Mouse (Mus musculus) ovary, postnatal 14 days (tissue): ENCODE data around the gene Dnajc21.

Experiments
- DNase-seq: peaks from one replicate; pipeline ENCODE4 v3.0.0; 2022; ENCODE audit warnings: low spot score

The Dnajc21 gene

GRCm38 (mm10) chr15:10436893-10437292 lies 33.4 kb downstream of the Dnajc21 start:
- DNase-seq = no peak

DNA sequence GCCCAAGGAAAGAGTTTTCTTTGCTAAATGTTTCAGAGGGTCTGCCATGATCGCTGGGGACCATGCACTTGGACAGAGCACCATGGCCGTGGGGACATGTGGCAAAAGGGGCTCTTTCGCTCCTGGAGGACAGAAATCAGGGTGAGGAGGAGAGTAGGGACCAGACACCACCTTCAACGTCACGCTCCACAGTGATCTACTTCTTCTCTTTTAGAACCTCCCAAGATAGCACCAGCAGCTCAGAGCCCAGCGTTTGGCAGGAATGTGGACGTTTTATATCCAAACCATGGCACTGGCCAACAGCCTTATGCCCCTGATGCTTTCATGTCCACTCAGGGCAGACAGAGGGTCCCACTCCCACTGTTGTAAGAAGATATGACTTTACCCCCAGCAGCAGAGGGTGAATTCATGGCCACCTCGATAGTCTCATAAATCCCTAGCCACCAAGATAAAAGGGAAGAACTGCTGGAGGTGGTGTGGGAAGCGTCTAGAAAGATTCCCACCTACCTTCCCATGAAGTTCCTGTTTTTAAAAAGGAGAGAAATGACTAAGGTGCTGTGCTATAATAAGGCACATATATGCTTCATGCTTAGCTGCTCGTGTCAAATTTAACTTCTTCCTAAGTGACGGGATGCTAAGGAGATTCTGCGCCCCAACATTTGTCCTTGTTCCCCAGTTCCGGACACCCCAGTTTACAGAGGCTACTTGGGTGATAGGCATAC lies 43.6 kb downstream of the Dnajc21 start:
- no peak for DNase-seq

GRCm38 (mm10) chr15:10426124-10426523 lies 44.2 kb downstream of the Dnajc21 start:
- DNase-seq = no peak

DNA sequence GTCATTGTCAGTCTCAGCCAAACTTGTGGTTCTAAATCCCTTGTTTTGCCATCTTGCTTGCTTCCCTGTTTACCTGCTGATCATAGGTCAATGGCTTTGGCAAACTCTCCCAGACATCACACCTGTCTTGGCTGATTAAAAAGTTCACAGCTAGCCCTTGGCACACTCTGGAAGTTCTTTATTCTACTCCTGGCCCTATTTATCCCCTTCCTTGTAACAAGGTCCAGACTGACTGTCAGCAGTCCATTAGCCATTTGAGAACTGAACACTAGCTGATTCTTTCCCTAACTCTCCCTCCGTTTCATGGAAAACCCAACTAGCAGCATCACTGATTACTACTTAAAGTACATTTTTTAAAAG lies 48.6 kb downstream of the Dnajc21 start:
- no peak for DNase-seq

DNA sequence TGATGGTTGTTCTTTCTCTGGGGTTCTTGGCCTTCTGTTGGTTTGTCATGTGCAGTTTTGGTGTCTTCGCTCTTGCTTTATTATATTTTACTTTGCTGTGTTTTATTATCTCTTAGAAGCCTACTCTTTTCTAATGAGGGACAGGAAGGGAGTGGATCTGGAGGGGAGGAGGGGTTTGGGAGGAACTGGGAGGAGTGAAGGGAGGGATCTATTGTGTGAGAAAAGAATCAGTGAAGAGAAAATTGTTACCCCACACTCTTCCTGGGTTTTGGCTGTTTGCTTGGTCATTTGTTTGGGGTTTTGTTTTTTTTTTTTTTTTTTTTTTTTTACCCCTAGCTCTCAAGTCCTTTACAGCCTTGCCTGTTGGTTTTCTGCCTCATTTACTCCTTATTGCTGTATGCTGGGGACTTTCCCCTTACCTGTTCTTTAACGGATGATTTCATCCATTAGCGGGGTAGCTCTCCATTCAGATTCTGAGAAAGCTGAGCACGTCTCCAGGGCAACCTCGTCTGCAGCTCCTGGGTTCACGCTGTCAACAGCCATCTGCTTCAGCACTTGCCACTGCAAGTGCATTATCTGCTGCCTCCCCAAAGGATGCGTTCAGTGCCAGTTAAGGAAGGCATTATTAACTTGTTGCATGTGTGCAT lies 49.1 kb downstream of the Dnajc21 start:
- DNase-seq = no peak

GRCm38 (mm10) chr15:10413656-10414055 lies 56.7 kb downstream of the Dnajc21 start:
- no peak for DNase-seq

- no peak for DNase-seq
These were observed 59.4 kb downstream of the Dnajc21 start for GRCm38 (mm10) chr15:10410881-10411280.

GRCm38 (mm10) chr15:10409842-10410241 lies 60.5 kb downstream of the Dnajc21 start:
- DNase-seq = no peak

DNA sequence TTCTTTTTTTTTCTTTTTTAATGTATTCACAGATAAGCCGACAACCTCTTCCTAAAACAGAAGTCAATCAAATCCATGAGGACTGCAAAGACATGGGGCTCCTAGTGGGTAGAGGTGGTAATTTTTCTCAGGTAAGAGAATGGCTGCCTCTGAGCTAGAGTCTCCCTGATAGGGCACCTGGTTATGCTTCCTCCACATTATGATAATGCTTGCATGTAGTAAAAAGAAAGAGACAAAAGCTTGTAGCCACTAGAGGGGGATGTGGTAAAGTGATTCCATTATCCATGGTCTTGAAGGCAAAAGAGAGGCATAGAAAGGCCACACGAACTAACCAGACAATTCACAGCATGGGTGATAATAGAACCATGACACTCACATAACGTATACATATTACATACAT lies 69.9 kb downstream of the Dnajc21 start:
- DNase-seq = no peak

DNA sequence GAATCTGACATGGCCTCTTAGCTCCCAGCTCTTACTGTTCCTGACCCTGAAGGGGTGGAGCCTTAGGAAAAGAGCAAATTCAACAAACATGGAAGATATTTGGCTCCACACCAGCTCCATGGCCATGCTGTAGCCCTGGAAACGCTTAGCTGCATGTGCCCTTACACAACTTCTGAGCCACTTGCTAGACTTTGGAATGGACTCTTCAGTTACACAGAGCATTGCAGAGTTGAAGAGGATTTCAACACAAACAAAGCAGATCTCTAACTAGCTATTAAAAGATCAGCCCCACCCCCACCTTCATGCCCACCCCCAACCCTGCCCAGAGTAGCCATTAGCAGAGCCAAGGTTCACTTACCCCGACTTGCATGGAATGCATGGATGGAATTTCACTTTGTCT lies 70.5 kb downstream of the Dnajc21 start:
- DNase-seq = no peak
